Mouse (Mus musculus): ENCODE results near the gene Eme2. TPM values are rescaled to one million over a fixed set of nuclear protein-coding genes. Genes with fewer than 3 reads are reported as not detected.

Eme2 gene
- polyA plus RNA-seq (2012; rRNA removed; ENCODE audit: low replicate concordance), result 20.8 and 32.6 TPM in 2 replicates

GRCm38 (mm10) chr17:24894995-24895547 lies at the start of gene Eme2, which contains the start of gene Mrps34:
TSS of gene Eme2 (minus strand) at chr17:24895087.
TSS of gene Mrps34 (plus strand) at chr17:24895116.

GRCm38 (mm10) chr17:24936259-24937237 lies 41.7 kb upstream of the Eme2 start, which contains the start of gene Mapk8ip3:
TSS of gene Mapk8ip3 (minus strand) at chr17:24936977.

GRCm38 (mm10) chr17:24896241-24896992 lies 1.5 kb upstream of the Eme2 start, which contains the start of gene Nme3:
TSS of gene Nme3 (plus strand) at chr17:24896500.

DNA sequence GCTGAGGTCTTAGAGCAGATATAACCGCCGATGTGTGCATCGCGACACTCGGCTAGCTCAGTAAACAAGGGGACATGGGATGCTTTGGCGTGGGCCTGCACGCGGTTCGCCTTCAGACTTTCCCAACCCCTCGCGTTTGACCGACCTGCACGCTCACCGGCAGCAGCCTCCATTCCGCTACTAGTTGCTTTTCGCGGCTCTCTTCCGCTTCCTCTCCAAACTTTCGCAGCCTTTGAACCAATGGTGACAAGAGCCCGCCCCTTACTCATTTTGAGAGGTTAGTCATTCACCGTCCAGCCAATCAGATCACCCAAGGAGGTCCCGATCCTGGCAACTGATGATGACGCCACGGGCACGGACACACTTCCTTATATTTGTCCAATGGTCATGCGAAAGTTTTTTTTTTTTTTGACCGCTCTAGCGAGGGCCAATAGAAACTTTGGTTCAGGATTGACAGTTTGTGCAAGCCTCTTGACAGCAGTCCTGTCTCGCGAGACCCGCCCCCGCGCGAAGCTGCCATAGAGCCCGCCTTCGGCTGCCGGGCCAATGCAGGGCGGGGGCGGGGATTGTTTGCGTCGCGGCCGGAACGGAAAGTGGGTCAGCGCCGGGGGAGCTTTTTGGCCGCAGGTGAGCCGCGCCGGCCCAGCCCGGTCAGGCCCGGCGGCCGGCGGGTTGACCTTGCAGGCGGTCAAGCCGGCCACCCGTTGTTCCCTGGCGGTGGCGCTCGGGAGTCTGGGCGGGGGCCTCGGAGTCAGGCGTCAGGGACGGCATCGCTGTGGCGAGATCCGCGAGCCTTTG lies 8.6 kb downstream of the Eme2 start, which contains the start of the genes Nubp2 and Spsb3:
Gene Nubp2, minus strand, starts transcription at position 216 of the 798 bp plus-strand sequence.
Gene Spsb3, plus strand, starts transcription at position 510 of the 798 bp plus-strand sequence.

GRCm38 (mm10) chr17:24865776-24866175 lies 29.1 kb downstream of the Eme2 start, which contains the start of gene Igfals:
TSS of gene Igfals (plus strand) at chr17:24865997.

DNA sequence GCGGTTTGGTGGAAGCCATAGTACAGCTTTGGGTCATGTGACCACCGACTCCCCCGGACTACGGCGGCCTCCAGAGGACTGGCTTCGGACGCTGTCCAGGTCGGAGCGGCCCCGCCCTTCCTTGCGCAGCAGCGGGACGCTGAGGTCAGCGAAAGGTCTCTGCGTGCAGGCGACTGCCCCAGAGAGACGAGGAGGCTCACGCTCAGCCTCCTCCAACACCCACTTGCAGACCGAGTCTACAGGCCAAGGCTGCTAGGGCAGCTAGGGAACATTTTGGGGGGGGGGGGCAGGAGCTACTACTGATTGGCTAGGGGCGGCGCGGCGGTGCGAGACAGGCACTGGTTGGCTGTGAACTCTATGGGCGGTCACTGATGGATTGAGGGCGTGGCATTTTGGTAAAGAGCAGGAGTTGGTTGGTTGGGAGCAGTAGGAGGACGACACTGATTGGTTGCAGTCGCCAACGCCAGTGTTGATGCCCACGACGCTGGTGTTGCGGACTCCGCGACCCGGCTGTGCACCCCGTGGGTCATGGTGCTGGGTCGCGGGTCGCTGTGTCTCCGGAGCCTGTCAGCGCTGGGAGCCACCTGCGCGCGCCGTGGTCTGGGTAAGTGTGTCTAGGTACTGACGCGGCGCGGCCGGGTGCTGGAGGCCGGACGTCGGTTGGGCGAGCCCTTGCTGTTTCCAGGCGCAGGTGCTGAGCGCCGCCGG lies 44.7 kb downstream of the Eme2 start, which contains the start of gene Fahd1:
Gene Fahd1, minus strand, starts transcription at position 300 of the 708 bp plus-strand sequence.

GRCm38 (mm10) chr17:24839842-24840241 lies 55.0 kb downstream of the Eme2 start, which contains the start of gene Hagh:
TSS of gene Hagh (plus strand) at chr17:24840143.

Other genes with a start within 250 kb of the Eme2 start
- 52.1 and 54.9 TPM in 2 replicates for gene Slc9a3r2, start 244.8 kb downstream of the Eme2 start, polyA plus RNA-seq (2012; rRNA removed; ENCODE audit: low replicate concordance)
- 2.5 TPM in 1 of 2 replicates, not detected in the other for gene Npw, start 236.6 kb downstream of the Eme2 start, polyA plus RNA-seq (2012; rRNA removed; ENCODE audit: low replicate concordance)
- 59.0 and 79.0 TPM in 2 replicates for gene Zfp598, start 225.4 kb downstream of the Eme2 start, polyA plus RNA-seq (2012; rRNA removed; ENCODE audit: low replicate concordance)
- gene Syngr3, start 205.1 kb downstream of the Eme2 start, polyA plus RNA-seq (2012; rRNA removed; ENCODE audit: low replicate concordance), result 1.7 and 2.1 TPM in 2 replicates
- gene Gfer, start 198.9 kb downstream of the Eme2 start, polyA plus RNA-seq (2012; rRNA removed; ENCODE audit: low replicate concordance), result 30.1 and 63.4 TPM in 2 replicates
- gene Noxo1, start 198.9 kb downstream of the Eme2 start, polyA plus RNA-seq (2012; rRNA removed; ENCODE audit: low replicate concordance), result 76.2 and 104 TPM in 2 replicates
- gene Tbl3, start 187.4 kb downstream of the Eme2 start, polyA plus RNA-seq (2012; rRNA removed; ENCODE audit: low replicate concordance), result 36.0 and 44.8 TPM in 2 replicates
- 0.34 TPM in 1 of 2 replicates, not detected in the other for gene Rnf151, start 177.0 kb downstream of the Eme2 start, polyA plus RNA-seq (2012; rRNA removed; ENCODE audit: low replicate concordance)
- 3,070 and 3,555 TPM in 2 replicates for gene Rps2, start 177.0 kb downstream of the Eme2 start, polyA plus RNA-seq (2012; rRNA removed; ENCODE audit: low replicate concordance)
- 314 and 554 TPM in 2 replicates for gene Ndufb10, start 170.6 kb downstream of the Eme2 start, polyA plus RNA-seq (2012; rRNA removed; ENCODE audit: low replicate concordance)
- gene Rpl3l, start 167.3 kb downstream of the Eme2 start, polyA plus RNA-seq (2012; rRNA removed; ENCODE audit: low replicate concordance), result not detected in 2 replicates
- 71.2 and 109 TPM in 2 replicates for gene Msrb1, start 158.4 kb downstream of the Eme2 start, polyA plus RNA-seq (2012; rRNA removed; ENCODE audit: low replicate concordance)
- gene Hs3st6, start 142.1 kb downstream of the Eme2 start, polyA plus RNA-seq (2012; rRNA removed; ENCODE audit: low replicate concordance), result 2.6 and 10.6 TPM in 2 replicates
- not detected in 2 replicates for gene Meiob, start 90.8 kb downstream of the Eme2 start, polyA plus RNA-seq (2012; rRNA removed; ENCODE audit: low replicate concordance)
- gene Hagh, start 54.9 kb downstream of the Eme2 start, polyA plus RNA-seq (2012; rRNA removed; ENCODE audit: low replicate concordance), result 213 and 369 TPM in 2 replicates
- gene Fahd1, start 44.7 kb downstream of the Eme2 start, polyA plus RNA-seq (2012; rRNA removed; ENCODE audit: low replicate concordance), result 75.3 and 166 TPM in 2 replicates
- 1.0 and 2.1 TPM in 2 replicates for gene Igfals, start 29.1 kb downstream of the Eme2 start, polyA plus RNA-seq (2012; rRNA removed; ENCODE audit: low replicate concordance)
- gene Nubp2, start 8.7 kb downstream of the Eme2 start, polyA plus RNA-seq (2012; rRNA removed; ENCODE audit: low replicate concordance), result 27.8 and 31.6 TPM in 2 replicates
- 86.7 and 115 TPM in 2 replicates for gene Spsb3, start 8.4 kb downstream of the Eme2 start, polyA plus RNA-seq (2012; rRNA removed; ENCODE audit: low replicate concordance)
- 189 and 532 TPM in 2 replicates for gene Mrps34, start within 50 bp of the Eme2 start, polyA plus RNA-seq (2012; rRNA removed; ENCODE audit: low replicate concordance)
- gene Nme3, start 1.4 kb upstream of the Eme2 start, polyA plus RNA-seq (2012; rRNA removed; ENCODE audit: low replicate concordance), result 34.1 and 43.8 TPM in 2 replicates
- gene Mapk8ip3, start 41.9 kb upstream of the Eme2 start, polyA plus RNA-seq (2012; rRNA removed; ENCODE audit: low replicate concordance), result 36.5 and 57.9 TPM in 2 replicates
- 6.7 and 8.4 TPM in 2 replicates for gene Jpt2, start 65.6 kb upstream of the Eme2 start, polyA plus RNA-seq (2012; rRNA removed; ENCODE audit: low replicate concordance)
- gene Cramp1l, start 120.7 kb upstream of the Eme2 start, polyA plus RNA-seq (2012; rRNA removed; ENCODE audit: low replicate concordance), result 5.8 and 8.0 TPM in 2 replicates
- gene Ift140, start 121.0 kb upstream of the Eme2 start, polyA plus RNA-seq (2012; rRNA removed; ENCODE audit: low replicate concordance), result 5.5 and 5.6 TPM in 2 replicates
- gene Tmem204, start 188.5 kb upstream of the Eme2 start, polyA plus RNA-seq (2012; rRNA removed; ENCODE audit: low replicate concordance), result 14.0 and 15.0 TPM in 2 replicates
- 5.7 and 6.4 TPM in 2 replicates for gene Telo2, start 220.9 kb upstream of the Eme2 start, polyA plus RNA-seq (2012; rRNA removed; ENCODE audit: low replicate concordance)
- gene Ptx4, start 225.7 kb upstream of the Eme2 start, polyA plus RNA-seq (2012; rRNA removed; ENCODE audit: low replicate concordance), result 0.20 TPM in 1 of 2 replicates, not detected in the other
- gene Clcn7, start 238.3 kb upstream of the Eme2 start, polyA plus RNA-seq (2012; rRNA removed; ENCODE audit: low replicate concordance), result 15.3 and 15.8 TPM in 2 replicates